In genomic region chr16:29799893-29800292, GRCm38 (mm10) we compare ENCODE assay signal across 21 mouse cellular contexts.
DNase-seq lines count a peak whose midpoint lies in the region; ATAC-seq and TF ChIP-seq lines count a peak whose summit lies in the region.
"Had no signal": no experiment of that assay in that cellular context is flagged by ENCODE, and none has a peak within 500 bp of the region (broad histone marks: within the 10 kb centered on the region; RNA-seq: fewer than 3 reads in every experiment).

No protein-coding gene starts in this region.

- H3K36me3 ChIP-seq in intestine, embryonic 15.5 days, result no peaks in the 10 kb centered on the region
- H3K36me3 ChIP-seq in intestine, postnatal 0 days (ENCODE audit: control insufficient read depth, insufficient read depth), result no peaks in the 10 kb centered on the region
- no peaks in the 10 kb centered on the region for H3K36me3 ChIP-seq in splenic B cell, adult 2 months (ENCODE audit: control insufficient read depth, insufficient read depth, low read length, poor library complexity, severe bottlenecking)
- H3K36me3 ChIP-seq in hindbrain, embryonic 13.5 days, result no peaks in the 10 kb centered on the region
- H3K36me3 ChIP-seq: embryonic facial prominence, embryonic 10.5 days; embryonic facial prominence, embryonic 12.5 days; forebrain, embryonic 15.5 days; G1E had no signal

- H3K9ac ChIP-seq in intestine, embryonic 15.5 days, result no peak overlapping the region
- no peak overlapping the region for H3K9ac ChIP-seq in intestine, postnatal 0 days (ENCODE audit: low read depth, low read length)
- no peak overlapping the region for H3K9ac ChIP-seq in hindbrain, embryonic 13.5 days
- H3K9ac ChIP-seq: embryonic facial prominence, embryonic 12.5 days; forebrain, embryonic 13.5 days; forebrain, embryonic 15.5 days; forebrain, postnatal 0 days had no signal

- H3K9me3 ChIP-seq in intestine, embryonic 15.5 days, result no peaks in the 10 kb centered on the region
- H3K9me3 ChIP-seq in intestine, postnatal 0 days (ENCODE audit: control insufficient read depth), result no peaks in the 10 kb centered on the region
- no peaks in the 10 kb centered on the region for H3K9me3 ChIP-seq in hindbrain, embryonic 13.5 days
- H3K9me3 ChIP-seq: embryonic facial prominence, embryonic 10.5 days; embryonic facial prominence, embryonic 12.5 days; forebrain, embryonic 13.5 days; forebrain, embryonic 15.5 days; G1E had no signal

- peaks cover 12% of the 10 kb centered on the region for H3K4me1 ChIP-seq in intestine, embryonic 15.5 days (replicated peaks)
- H3K4me1 ChIP-seq in intestine, postnatal 0 days (replicated peaks; ENCODE audit: control insufficient read depth, insufficient read depth, low read length), result no peaks in the 10 kb centered on the region
- H3K4me1 ChIP-seq in hindbrain, embryonic 13.5 days (replicated peaks), result 0 out of 2 replicates have a peak, but pooled peaks cover 13% of the 10 kb centered on the region

- no peaks in the 10 kb centered on the region for H3K27me3 ChIP-seq in intestine, embryonic 15.5 days (replicated peaks)
- H3K27me3 ChIP-seq in intestine, postnatal 0 days (replicated peaks; ENCODE audit: control insufficient read depth, insufficient read depth, low read length), result no peaks in the 10 kb centered on the region
- H3K27me3 ChIP-seq in splenic B cell, adult 2 months (ENCODE audit: control insufficient read depth, insufficient read depth, low read length, poor library complexity, severe bottlenecking), result no peaks in the 10 kb centered on the region
- H3K27me3 ChIP-seq in hindbrain, embryonic 13.5 days, result peaks cover 50% of the 10 kb centered on the region
- H3K27me3 ChIP-seq: embryonic facial prominence, embryonic 12.5 days; forebrain, embryonic 15.5 days; Patski had no signal

- H3K4me3 ChIP-seq in intestine, embryonic 15.5 days (replicated peaks), result no peak overlapping the region
- H3K4me3 ChIP-seq in intestine, postnatal 0 days (ENCODE audit: low read depth, low read length), result no peak overlapping the region
- no peak overlapping the region for H3K4me3 ChIP-seq in hindbrain, embryonic 13.5 days
- H3K4me3 ChIP-seq: embryonic facial prominence, embryonic 10.5 days; embryonic facial prominence, embryonic 12.5 days; forebrain, embryonic 13.5 days; forebrain, embryonic 15.5 days had no signal

- DNase-seq in 416B (ENCODE audit: low read depth), result peak; percentile 67
- DNase-seq in splenic B cell, adult 2 months (ENCODE audit: low read depth, low spot score), result peak; percentile 18
- DNase-seq in liver, result no peak
- DNase-seq in cerebellum, postnatal 10 days, result no peak
- DNase-seq: adrenal gland, adult 8-10 months; adrenal gland, postnatal 14 days; adrenal gland, postnatal 36 days; cerebellum, adult 11-12 months; cerebellum, adult 2 months; cerebellum, adult 9-10 months; forebrain, postnatal 0 days had no signal

- 0 out of 2 replicates have a peak, but pooled peaks have one; percentile 6 for ATAC-seq in intestine, embryonic 15.5 days
- no peak for ATAC-seq in intestine, postnatal 0 days
- ATAC-seq in common myeloid progenitor, adult 5-6 weeks (replicated peaks; ENCODE audit: low read depth, poor library complexity, severe bottlenecking), result 0 out of 2 replicates have a peak, but pooled peaks have one; percentile 47
- no peak for ATAC-seq in hindbrain, embryonic 13.5 days (ENCODE audit: low FRiP score)
- ATAC-seq: forebrain, embryonic 13.5 days; forebrain, embryonic 15.5 days; forebrain, postnatal 0 days; Patski had no signal

- 63% methylated on average over 3 of the region's 3 CpGs for WGBS in intestine, embryonic 15.5 days
- 73% methylated on average over 3 of the region's 3 CpGs for WGBS in intestine, postnatal 0 days
- 70% methylated on average over 3 of the region's 3 CpGs for WGBS in hindbrain, embryonic 13.5 days

- TF ChIP-seq CTCF in intestine, postnatal 0 days (IDR thresholded peaks at IDR 0.05; ENCODE audit: low read depth), result no peak

- H3K27ac ChIP-seq in intestine, embryonic 15.5 days, result no peak overlapping the region
- H3K27ac ChIP-seq in intestine, postnatal 0 days (ENCODE audit: low read depth, low read length), result no peak overlapping the region
- no peak overlapping the region for H3K27ac ChIP-seq in hindbrain, embryonic 13.5 days
- H3K27ac ChIP-seq: embryonic facial prominence, embryonic 10.5 days; embryonic facial prominence, embryonic 12.5 days; forebrain, embryonic 13.5 days; forebrain, embryonic 15.5 days had no signal

- no peak overlapping the region for H3K4me2 ChIP-seq in intestine, embryonic 15.5 days (replicated peaks)
- H3K4me2 ChIP-seq in intestine, postnatal 0 days (replicated peaks; ENCODE audit: low read depth), result no peak overlapping the region
- no peak overlapping the region for H3K4me2 ChIP-seq in hindbrain, embryonic 13.5 days
- H3K4me2 ChIP-seq: embryonic facial prominence, embryonic 12.5 days; forebrain, embryonic 13.5 days; forebrain, embryonic 15.5 days had no signal

Comparison
In these comparisons a context has a peak if more than half of its experiments do, and no peak if none do; other contexts are left out.
1. ATAC-seq: peak in intestine, embryonic 15.5 days (single experiment) and common myeloid progenitor, adult 5-6 weeks (single experiment); none in intestine, postnatal 0 days (single experiment) and hindbrain, embryonic 13.5 days (single experiment).
2. DNase-seq: peak in 416B (single experiment) and splenic B cell, adult 2 months (single experiment); none in liver (single experiment) and cerebellum, postnatal 10 days (0 of 2).